Mouse (Mus musculus) MEL (cell line): Measurements from ENCODE around the gene Odaph. TPM values are rescaled to one million over a fixed set of nuclear protein-coding genes. Genes with fewer than 3 reads are reported as not detected.
"Not testable (repeated sequence)": the region's sequence is repeated elsewhere in the genome, so short reads cannot be mapped to it uniquely, and the experiment has no call there.

Source experiments
- DNase-seq: peaks from one replicate; pipeline ENCODE4 v3.0.0; 2011; ENCODE audit warnings: low read depth, low spot score
- H3K27ac ChIP-seq: 2 replicates; pipeline ENCODE4 v1.5.1; 2012; ENCODE audit warnings: low read depth, mild to moderate bottlenecking, control low read depth, low read length, moderate library complexity; ENCODE audit not compliant: control insufficient read depth
- H3K27me3 ChIP-seq, 2 experiments: fragments of 150-350 bp in 1 of 2; sonication (generic) in 1 of 2; 2 replicates each; pipeline ENCODE4 v1.6.1; 2012; ENCODE audit warnings: low read length in 2 of 2, mild to moderate bottlenecking in 2 of 2, improper control_type of control experiment in 1 of 2, moderate library complexity in 1 of 2; ENCODE audit not compliant: insufficient read depth in 2 of 2, control insufficient read depth in 1 of 2
- H3K36me3 ChIP-seq, 2 experiments: 2 replicates each; pipeline ENCODE4 v1.6.1; 2012 to 2014; ENCODE audit warnings: low read length in 2 of 2, improper control_type of control experiment in 1 of 2, inconsistent platforms in 1 of 2, mild to moderate bottlenecking in 1 of 2; ENCODE audit not compliant: insufficient read depth in 2 of 2, control insufficient read depth in 1 of 2
- H3K4me1 ChIP-seq, 2 experiments: fragments of 150-350 bp in 1 of 2; sonication (generic) in 1 of 2; 2 replicates each; pipeline ENCODE4 v1.6.1; 2012; ENCODE audit warnings: low read length in 2 of 2, improper control_type of control experiment in 1 of 2, mild to moderate bottlenecking in 1 of 2; ENCODE audit not compliant: insufficient read depth in 2 of 2, control insufficient read depth in 1 of 2
- H3K4me3 ChIP-seq, 2 experiments: fragments of 150-350 bp in 1 of 2; sonication (generic) in 1 of 2; 2 replicates each; pipeline ENCODE4 v1.5.1; 2012; ENCODE audit warnings: low read depth in 2 of 2, low read length in 2 of 2, mild to moderate bottlenecking in 2 of 2, moderate library complexity in 2 of 2, control low read depth in 1 of 2, improper control_type of control experiment in 1 of 2; ENCODE audit not compliant: control insufficient read depth in 1 of 2, insufficient read depth in 1 of 2
- H3K79me2 ChIP-seq: 2 replicates; pipeline ENCODE4 v1.6.1; 2012; ENCODE audit warnings: mild to moderate bottlenecking, low read length, moderate library complexity; ENCODE audit not compliant: control insufficient read depth, poor library complexity, insufficient read depth
- H3K9ac ChIP-seq: 2 replicates; pipeline ENCODE4 v1.6.1; 2012; ENCODE audit warnings: low read depth, mild to moderate bottlenecking, control low read depth, low read length, moderate library complexity; ENCODE audit not compliant: control insufficient read depth, poor library complexity, severe bottlenecking
- H3K9me3 ChIP-seq: fragments of 150-350 bp; sonication (generic); replicated peaks from 2 replicates; pipeline ENCODE4 v1.6.1; 2012; ENCODE audit warnings: mild to moderate bottlenecking, low read length, improper control_type of control experiment, moderate library complexity; ENCODE audit not compliant: insufficient read depth
- ETS1 ChIP-seq: IDR thresholded peaks from 2 replicates; pipeline ENCODE4 v1.6.1; 2012; ENCODE audit warnings: low read depth, mild to moderate bottlenecking, inconsistent platforms, low read length, improper control_type of control experiment, moderate library complexity
- GABPA ChIP-seq: IDR thresholded peaks from 2 replicates; pipeline ENCODE4 v1.6.1; 2012; ENCODE audit warnings: low read depth, mild to moderate bottlenecking, inconsistent platforms, low read length, improper control_type of control experiment, moderate library complexity
- GATA1 ChIP-seq: IDR thresholded peaks from 2 replicates; pipeline ENCODE4 v1.6.1; 2011; ENCODE audit warnings: low read depth, low read length, improper control_type of control experiment
- HCFC1 ChIP-seq: IDR thresholded peaks from 2 replicates; pipeline ENCODE4 v1.6.1; 2012; ENCODE audit warnings: low read depth, mild to moderate bottlenecking, inconsistent platforms, low read length, improper control_type of control experiment, moderate library complexity
- JUND ChIP-seq: IDR thresholded peaks from 2 replicates; pipeline ENCODE4 v1.6.1; 2011; ENCODE audit warnings: low read depth, mild to moderate bottlenecking, improper control_type of control experiment, low read length
- MAFK ChIP-seq: IDR thresholded peaks from 2 replicates; pipeline ENCODE4 v1.6.1; 2011; ENCODE audit warnings: low read depth, mild to moderate bottlenecking, low read length, improper control_type of control experiment, borderline replicate concordance
- NELFE ChIP-seq: IDR thresholded peaks from 2 replicates; pipeline ENCODE4 v1.6.1; 2011; ENCODE audit warnings: low read depth, low read length, improper control_type of control experiment
- POLR2AphosphoS5 ChIP-seq: IDR thresholded peaks from 2 replicates; pipeline ENCODE4 v1.6.1; 2012; ENCODE audit warnings: low read depth, borderline replicate concordance, mild to moderate bottlenecking, inconsistent platforms, low read length, moderate library complexity, mixed read lengths
- RCOR1 ChIP-seq: IDR thresholded peaks from 2 replicates; pipeline ENCODE4 v1.6.1; 2012; ENCODE audit warnings: low read depth, mild to moderate bottlenecking, inconsistent platforms, low read length, improper control_type of control experiment
- TAL1 ChIP-seq: IDR thresholded peaks from 2 replicates; pipeline ENCODE4 v1.6.1; 2012; ENCODE audit warnings: mild to moderate bottlenecking, inconsistent platforms, low read length, moderate library complexity, mixed read lengths
- UBTF ChIP-seq: IDR thresholded peaks from 2 replicates; pipeline ENCODE4 v1.6.1; 2012; ENCODE audit warnings: low read depth, mild to moderate bottlenecking, inconsistent platforms, low read length, improper control_type of control experiment, moderate library complexity, borderline replicate concordance; ENCODE audit not compliant: insufficient read depth
- ZMIZ1 ChIP-seq: IDR thresholded peaks from 2 replicates; pipeline ENCODE4 v1.6.1; 2012; ENCODE audit warnings: low read depth, mild to moderate bottlenecking, inconsistent platforms, low read length, improper control_type of control experiment, moderate library complexity
- polyA plus RNA-seq, 2 experiments: library from polyadenylated mRNA; stranded (reverse) in 1 of 2; unstranded in 1 of 2; fragments of >175 nt in 1 of 2; fragments of >200 nt in 1 of 2; gene quantifications; 2 replicates each; pipeline versions ENCODE4 v1.2.1 to v1.2.4; 2012; ENCODE audit warnings: low replicate concordance in 2 of 2, low read depth in 1 of 2; ENCODE audit not compliant: insufficient read length in 2 of 2, insufficient read depth in 1 of 2, missing spikeins in 1 of 2
- total RNA-seq: library from RNA; depleted of rRNA; stranded (reverse); fragments of 300-350 nt; gene quantifications from 2 replicates; pipeline ENCODE4 v1.2.3, GENCODE M21; 2012; rRNA removed

Odaph gene
- total RNA-seq (0.27 TPM in 1 of 2 replicates, not detected in the other), polyA plus RNA-seq (under 1 TPM in 1 of 2 experiments, not detected in 1; 0.65 TPM)

GRCm38 (mm10) chr5:91987236-91987635 lies at the start of gene Odaph:
Gene Odaph (plus strand): TSS chr5:91987475.
- H3K9ac ChIP-seq, result no peak within 1 kb of the TSS
- H3K36me3 ChIP-seq, result peaks cover 0 to 9% of the 10 kb centered on the region in 2 experiments; a peak in 2 of 4 replicates
- no peak within 1 kb of the TSS for H3K4me3 ChIP-seq
- TF ChIP-seq RCOR1, result no peak
- no peak for TF ChIP-seq GATA1
- TF ChIP-seq JUND, result no peak
- no peak for TF ChIP-seq MAFK
- TF ChIP-seq POLR2AphosphoS5, result no peak
- TF ChIP-seq ETS1, result no peak
- H3K9me3 ChIP-seq, result no peaks in the 10 kb centered on the region
- no peak for DNase-seq
- H3K79me2 ChIP-seq, result no peaks in the 10 kb centered on the region
- no peaks in the 10 kb centered on the region for H3K27me3 ChIP-seq
- H3K27ac ChIP-seq, result no peak within 1 kb of the TSS
- peaks cover 2 to 12% of the 10 kb centered on the region in 2 experiments; a peak in 2 of 4 replicates for H3K4me1 ChIP-seq

DNA sequence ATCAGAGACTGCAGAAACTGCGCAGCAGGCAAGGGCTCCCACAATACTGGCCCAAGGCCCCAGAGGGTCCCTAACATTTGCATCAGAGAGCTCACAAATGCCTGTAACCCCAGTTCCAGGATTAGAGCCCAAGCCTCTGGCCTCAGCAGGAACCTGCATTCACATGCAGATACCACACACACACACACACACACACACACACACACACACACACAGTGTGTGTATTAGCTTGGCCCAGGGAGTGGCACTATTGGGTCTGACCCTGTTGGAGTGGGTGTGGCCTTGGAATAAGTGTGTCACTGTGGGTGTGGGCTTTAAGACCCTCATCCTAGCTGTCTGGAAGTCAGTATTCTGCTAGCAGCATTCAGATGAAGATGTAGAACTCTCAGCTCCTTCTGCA lies 41.7 kb upstream of the Odaph start:
- DNase-seq, H3K27me3 ChIP-seq, H3K4me3 ChIP-seq, H3K79me2 ChIP-seq, H3K9ac ChIP-seq, H3K27ac ChIP-seq, H3K9me3 ChIP-seq, H3K4me1 ChIP-seq: not testable (repeated sequence)
- peaks cover 0 to 13% of the 10 kb centered on the region in 2 experiments; a peak in 2 of 4 replicates for H3K36me3 ChIP-seq

- Histone ChIP-seq H3K27me3 (no peaks in the 10 kb centered on the region), H3K9me3 (no peaks in the 10 kb centered on the region), H3K9ac (no peak overlapping the region), H3K4me3 (no peak overlapping the region), H3K4me1 (no peaks in the 10 kb centered on the region), H3K27ac (no peak overlapping the region), H3K79me2 (no peaks in the 10 kb centered on the region), H3K36me3 (peaks cover 0 to 22% of the 10 kb centered on the region in 2 experiments; a peak in 2 of 4 replicates)
- TF ChIP-seq TAL1 (no peak), NELFE (no peak), UBTF (no peak), ZMIZ1 (no peak), GABPA (no peak), JUND (no peak), HCFC1 (no peak)
- no peak for DNase-seq
These were observed 40.3 kb upstream of the Odaph start for GRCm38 (mm10) chr5:91947008-91947407.
